Mouse (Mus musculus) T-helper 17 cell (primary cell): ENCODE data around the gene Hdac11.
"Not testable (repeated sequence)": the region's sequence is repeated elsewhere in the genome, so short reads cannot be mapped to it uniquely, and the experiment has no call there.

Experiments
- in situ Hi-C, 2 experiments: fragments of 300-600 bp; cut with MboI, MseI; formaldehyde crosslinking; loops; 1 replicate in 1 of 2; 2 replicates in 1 of 2; pipeline ENCODE4 v1.15.1; 2025; ENCODE audit warnings: high pct_unique_total_duplicates in 2 of 2

Gene Hdac11

GRCm38 (mm10) chr6:91156554-91157236 is at the start of gene Hdac11:
TSS of gene Hdac11 (plus strand) at chr6:91156665.
- in situ Hi-C loops: loop anchor here in 1 of 2 experiments (10.0 kb wide), 1 partner anchor 578 kb away; no protein-coding TSS in a partner anchor

- in situ Hi-C loops: no loop called here
Observed at GRCm38 (mm10) chr6:91108301-91108916, 48.1 kb upstream of the Hdac11 start.

- in situ Hi-C loops: no loop called here
Observed at GRCm38 (mm10) chr6:91108917-91109450, 47.5 kb upstream of the Hdac11 start.

- in situ Hi-C loops: no loop called here
Observed at GRCm38 (mm10) chr6:91109489-91109888, 47.0 kb upstream of the Hdac11 start.

- in situ Hi-C loops: loop anchor here (10.0 kb wide), 2 partner anchors 574 to 594 kb away; partner anchors contain the start of gene Slc6a6 (in 1 of the 2)
Observed at GRCm38 (mm10) chr6:91110323-91111020, 46.0 kb upstream of the Hdac11 start.

GRCm38 (mm10) chr6:91111141-91111953 is 45.1 kb upstream of the Hdac11 start:
- in situ Hi-C loops: loop anchor here (10.0 kb wide), 2 partner anchors 573 to 593 kb away; partner anchors contain the start of gene Slc6a6 (in 1 of the 2)

GRCm38 (mm10) chr6:91111954-91112252 is 44.6 kb upstream of the Hdac11 start:
- in situ Hi-C loops: loop anchor here (10.0 kb wide), 2 partner anchors 573 to 593 kb away; partner anchors contain the start of gene Slc6a6 (in 1 of the 2)

GRCm38 (mm10) chr6:91114716-91115115 is 41.7 kb upstream of the Hdac11 start:
- in situ Hi-C loops: loop anchor here (10.0 kb wide), 2 partner anchors 570 to 590 kb away; partner anchors contain the start of gene Slc6a6 (in 1 of the 2)

- in situ Hi-C loops: loop anchor here (10.0 kb wide), 2 partner anchors 570 to 590 kb away; partner anchors contain the start of gene Slc6a6 (in 1 of the 2)
Observed at GRCm38 (mm10) chr6:91115158-91115557, 41.3 kb upstream of the Hdac11 start.

- in situ Hi-C loops: loop anchor here (10.0 kb wide), 2 partner anchors 569 to 589 kb away; partner anchors contain the start of gene Slc6a6 (in 1 of the 2)
Observed at GRCm38 (mm10) chr6:91115863-91116243, 40.6 kb upstream of the Hdac11 start.

GRCm38 (mm10) chr6:91116244-91117145 is 40.0 kb upstream of the Hdac11 start, which contains the start of gene Nup210:
TSS of gene Nup210 (minus strand) at chr6:91116829.
- in situ Hi-C loops: loop anchor here (10.0 kb wide), 2 partner anchors 568 to 588 kb away; partner anchors contain the start of gene Slc6a6 (in 1 of the 2)

- in situ Hi-C loops: loop anchor here (10.0 kb wide), 2 partner anchors 568 to 588 kb away; partner anchors contain the start of gene Slc6a6 (in 1 of the 2)
Observed at GRCm38 (mm10) chr6:91117149-91117548, 39.3 kb upstream of the Hdac11 start.

- in situ Hi-C loops: loop anchor here (10.0 kb wide), 2 partner anchors 566 to 586 kb away; partner anchors contain the start of gene Slc6a6 (in 1 of the 2)
Observed at GRCm38 (mm10) chr6:91118526-91118925, 37.9 kb upstream of the Hdac11 start.

- in situ Hi-C loops: no loop called here
Observed at GRCm38 (mm10) chr6:91120206-91120605, 36.3 kb upstream of the Hdac11 start.

- in situ Hi-C loops: not testable (repeated sequence)
Observed at GRCm38 (mm10) chr6:91121089-91121488, 35.4 kb upstream of the Hdac11 start.

- in situ Hi-C loops: no loop called here
Observed at GRCm38 (mm10) chr6:91123453-91123852, 33.0 kb upstream of the Hdac11 start.

GRCm38 (mm10) chr6:91124286-91125227 is 31.9 kb upstream of the Hdac11 start:
- in situ Hi-C loops: no loop called here

- in situ Hi-C loops: no loop called here
Observed at GRCm38 (mm10) chr6:91125228-91125585, 31.3 kb upstream of the Hdac11 start.
